Mouse (Mus musculus) bone marrow, adult 2 months (tissue): ENCODE measurements around the gene Gm42372. TPM values are rescaled to one million over a fixed set of nuclear protein-coding genes. Genes with fewer than 3 reads are reported as not detected.
A peak's percentile ranks its signal among the peaks of the same experiment; 100 is the strongest.
"Not testable (repeated sequence)": the region's sequence is repeated elsewhere in the genome, so short reads cannot be mapped to it uniquely, and the experiment has no call there.

Source experiments
- H3K27ac ChIP-seq: fragments of 200-500 bp; 2 replicates; pipeline ENCODE4 v1.5.1; 2012; ENCODE audit warnings: low read depth, mild to moderate bottlenecking, control low read depth, inconsistent platforms, low read length; ENCODE audit not compliant: control insufficient read depth, poor library complexity, insufficient read depth
- H3K4me1 ChIP-seq: fragments of 200-500 bp; 2 replicates; pipeline ENCODE4 v1.6.1; 2011; ENCODE audit warnings: low read length; ENCODE audit not compliant: control insufficient read depth, insufficient read depth
- H3K4me3 ChIP-seq: fragments of 200-500 bp; replicated peaks from 2 replicates; pipeline ENCODE3; 2011; ENCODE audit warnings: mild to moderate bottlenecking, low read depth, low read length, control low read depth; ENCODE audit not compliant: control insufficient read depth
- CTCF ChIP-seq: fragments of 200-500 bp; IDR thresholded peaks from 2 replicates; pipeline ENCODE4 v1.5.1; 2011; ENCODE audit warnings: low read length, control low read depth; ENCODE audit not compliant: control insufficient read depth, insufficient read depth
- POLR2A ChIP-seq: fragments of 200-500 bp; IDR thresholded peaks from 2 replicates; pipeline ENCODE4 v1.6.1; 2011; ENCODE audit warnings: low read depth, mild to moderate bottlenecking, control low read depth, low read length, borderline replicate concordance; ENCODE audit not compliant: control insufficient read depth
- WGBS: fragments of 180-500 bp; shearing (Covaris S2); methylation state at CpG from one replicate; pipeline ENCODE4 v1.1.7; 2018; 5-methylcytosine and 5-hydroxymethylcytosine counted together
- polyA plus RNA-seq: library from polyadenylated mRNA; stranded (reverse); fragments of >200 nt; gene quantifications from 2 replicates; pipeline ENCODE4 v1.2.4, GENCODE M21; 2011; ENCODE audit warnings: low replicate concordance; ENCODE audit not compliant: missing spikeins, insufficient read depth, insufficient read length

The Gm42372 gene
- polyA plus RNA-seq, 1 experiment = 1.9 TPM

- H3K4me3 ChIP-seq = no peak overlapping the region
Observed at GRCm38 (mm10) chr7:16945419-16945818, 37.5 kb upstream of the Gm42372 start.

GRCm38 (mm10) chr7:16946441-16947348 lies 36.2 kb upstream of the Gm42372 start:
- Histone ChIP-seq H3K27ac (no peak overlapping the region), H3K4me1 (no peaks in the 10 kb centered on the region; the same call in 1 of the 2 replicates), H3K4me3 (no peak overlapping the region)
- WGBS = 4% methylated on average over 53 of the region's 53 CpGs
- TF ChIP-seq POLR2A = no peak
- no peak for TF ChIP-seq CTCF

More at GRCm38 (mm10) chr7:16945419-16945818, 37.5 kb upstream of the Gm42372 start:
- H3K27ac ChIP-seq = no peak overlapping the region
- 18% methylated on average over 17 of the region's 17 CpGs for WGBS
- TF ChIP-seq CTCF = no peak
- no peak for TF ChIP-seq POLR2A
- H3K4me1 ChIP-seq = no peaks in the 10 kb centered on the region; the same call in 1 of the 2 replicates

GRCm38 (mm10) chr7:16947349-16947895 lies 35.5 kb upstream of the Gm42372 start:
- WGBS = 24% methylated on average over 21 of the region's 22 CpGs
- H3K27ac ChIP-seq = no peak overlapping the region
- H3K4me1 ChIP-seq = no peaks in the 10 kb centered on the region; the same call in 1 of the 2 replicates
- no peak for TF ChIP-seq POLR2A
- no peak for TF ChIP-seq CTCF
- H3K4me3 ChIP-seq = no peak overlapping the region

- 9% methylated on average over 4 of the region's 4 CpGs for WGBS
- no peak overlapping the region for H3K4me3 ChIP-seq
- TF ChIP-seq CTCF = no peak
- no peak for TF ChIP-seq POLR2A
- no peaks in the 10 kb centered on the region; the same call in 1 of the 2 replicates for H3K4me1 ChIP-seq
- H3K27ac ChIP-seq = no peak overlapping the region
Observed at GRCm38 (mm10) chr7:16947959-16948361, 34.9 kb upstream of the Gm42372 start.

GRCm38 (mm10) chr7:16948923-16949458 lies 33.9 kb upstream of the Gm42372 start:
- no peak overlapping the region for H3K27ac ChIP-seq
- no peak overlapping the region for H3K4me3 ChIP-seq
- TF ChIP-seq CTCF (no peak), POLR2A (no peak)
- 75% methylated on average over 8 of the region's 8 CpGs for WGBS
- H3K4me1 ChIP-seq = no peaks in the 10 kb centered on the region; the same call in 1 of the 2 replicates

GRCm38 (mm10) chr7:16949908-16950841 lies 32.7 kb upstream of the Gm42372 start:
- peak overlapping the region; percentile 4 for H3K4me3 ChIP-seq
- 10% methylated on average over 29 of the region's 29 CpGs for WGBS
- H3K4me1 ChIP-seq = no peaks in the 10 kb centered on the region; the same call in 1 of the 2 replicates
- peak; percentile 86 for TF ChIP-seq CTCF
- TF ChIP-seq POLR2A = 0 out of 2 replicates have a peak, but pooled peaks have one; percentile 22
- H3K27ac ChIP-seq = no peak overlapping the region

- H3K4me1 ChIP-seq = no peaks in the 10 kb centered on the region; the same call in 1 of the 2 replicates
- WGBS = 23% methylated on average over 18 of the region's 18 CpGs
- H3K4me3 ChIP-seq = no peak overlapping the region
- TF ChIP-seq CTCF (peak; percentile 78), POLR2A (no peak)
- H3K27ac ChIP-seq = no peak overlapping the region
Observed at GRCm38 (mm10) chr7:16950861-16951635, 31.8 kb upstream of the Gm42372 start.

GRCm38 (mm10) chr7:16953776-16954175 lies 29.1 kb upstream of the Gm42372 start:
- 73% methylated on average over 2 of the region's 2 CpGs for WGBS
- not testable (repeated sequence) for H3K4me1 ChIP-seq, H3K27ac ChIP-seq, H3K4me3 ChIP-seq
